22 mouse cellular contexts compared by ENCODE assay signal in the genomic region with DNA sequence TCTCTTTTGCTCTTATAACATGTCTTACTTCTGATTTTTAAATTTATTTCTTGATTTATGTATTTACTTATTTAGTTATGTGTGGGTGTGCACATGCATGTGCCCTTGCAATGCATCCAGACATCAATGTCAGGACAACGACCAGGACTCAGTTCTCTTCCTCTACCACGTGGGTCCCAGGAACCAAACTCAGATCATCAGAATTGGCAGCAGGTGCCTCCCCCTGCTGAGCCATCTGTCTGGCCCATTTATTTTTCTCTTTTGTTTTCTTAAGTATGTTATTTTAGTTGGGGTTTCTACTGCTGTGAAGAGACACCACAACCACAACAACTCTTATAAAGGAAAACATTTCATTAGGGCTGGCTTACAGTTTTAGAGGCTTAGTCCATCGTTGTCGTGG. TPM values are rescaled to one million over a fixed set of nuclear protein-coding genes. Genes with fewer than 3 reads are reported as not detected.
A peak's percentile ranks its signal among the peaks of the same experiment; 100 is the strongest.
DNase-seq lines count a peak whose midpoint lies in the region; ATAC-seq lines count a peak whose summit lies in the region.
"Had no signal": no experiment of that assay in that cellular context is flagged by ENCODE, and none has a peak within 500 bp of the region (broad histone marks: within the 10 kb centered on the region; RNA-seq: fewer than 3 reads in every experiment).

No protein-coding gene starts in this region.

- WGBS in heart, embryonic 12.5 days: 71% methylated on average over 4 of the region's 4 CpGs

- no peak overlapping the region for H3K4me2 ChIP-seq in heart, embryonic 12.5 days
- H3K4me2 ChIP-seq: embryonic facial prominence, embryonic 13.5 days; forebrain, embryonic 12.5 days; heart, embryonic 15.5 days; hindbrain, embryonic 13.5 days had no signal

- 0 out of 2 replicates have a peak, but pooled peaks cover 5% of the 10 kb centered on the region for H3K9me3 ChIP-seq in heart, embryonic 12.5 days (replicated peaks)
- H3K9me3 ChIP-seq: embryonic facial prominence, embryonic 13.5 days; forebrain, embryonic 12.5 days; G1E; heart, embryonic 10.5 days; heart, embryonic 15.5 days; hindbrain, embryonic 13.5 days had no signal

- H3K4me3 ChIP-seq in heart, embryonic 12.5 days: no peak overlapping the region
- H3K4me3 ChIP-seq: embryonic facial prominence, embryonic 13.5 days; forebrain, embryonic 12.5 days; heart, embryonic 10.5 days; heart, embryonic 15.5 days; hindbrain, embryonic 13.5 days had no signal

- no peaks in the 10 kb centered on the region for H3K4me1 ChIP-seq in heart, embryonic 12.5 days (replicated peaks)
- H3K4me1 ChIP-seq: embryonic facial prominence, embryonic 13.5 days; forebrain, embryonic 12.5 days; heart, embryonic 10.5 days; heart, embryonic 15.5 days; hindbrain, embryonic 13.5 days had no signal

- no peak for ATAC-seq in heart, embryonic 12.5 days (ENCODE audit: insufficient number of reproducible peaks, low FRiP score)
- ATAC-seq: CD4-positive, CD25-positive, alpha-beta regulatory T cell, adult 4 months; forebrain, postnatal 0 days; hindbrain, postnatal 0 days had no signal

- no peaks in the 10 kb centered on the region for H3K27me3 ChIP-seq in heart, embryonic 12.5 days (replicated peaks)
- H3K27me3 ChIP-seq: embryonic facial prominence, embryonic 13.5 days; forebrain, embryonic 12.5 days; heart, embryonic 15.5 days; hindbrain, embryonic 13.5 days had no signal

- H3K36me3 ChIP-seq in heart, embryonic 12.5 days: no peaks in the 10 kb centered on the region
- H3K36me3 ChIP-seq: embryonic facial prominence, embryonic 13.5 days; forebrain, embryonic 12.5 days; G1E; heart, embryonic 10.5 days; heart, embryonic 15.5 days; hindbrain, embryonic 13.5 days had no signal

- H3K9ac ChIP-seq in heart, embryonic 12.5 days: no peak overlapping the region
- H3K9ac ChIP-seq: embryonic facial prominence, embryonic 13.5 days; forebrain, embryonic 12.5 days; forebrain, postnatal 0 days; heart, embryonic 15.5 days; hindbrain, embryonic 13.5 days had no signal

- H3K27ac ChIP-seq in heart, embryonic 12.5 days (ENCODE audit: poor library complexity, severe bottlenecking): no peak overlapping the region
- H3K27ac ChIP-seq: embryonic facial prominence, embryonic 13.5 days; forebrain, embryonic 12.5 days; heart, embryonic 10.5 days; heart, embryonic 15.5 days; hindbrain, embryonic 13.5 days; hindbrain, postnatal 0 days had no signal

- peak; percentile 53 for DNase-seq in cerebellum, adult 11 months
- DNase-seq in cerebellum, postnatal 4 days (ENCODE audit: low spot score in 2 of 2): no peak
- DNase-seq in brain, adult 2 months (ENCODE audit: low read depth, low spot score): peak; percentile 33
- peak; percentile 73 for DNase-seq in cerebellum, adult 9-10 months
- peak; percentile 62 to 72 for DNase-seq in cerebellum, postnatal 25 days
- DNase-seq in kidney, adult 11 months: no peak
- DNase-seq: adrenal gland, postnatal 10 days; B cell, adult 2 months; forebrain, postnatal 0 days; gastrocnemius, postnatal 36 days; heart, adult 11 months; heart, postnatal 14 days; kidney, adult 18-20 months had no signal

RNA-seq across cellular contexts. Expression of a gene that starts 15.0 kb away (rescaled TPM):
- 3.9 and 6.1 TPM in 2 replicates for polyA plus RNA-seq in heart, embryonic 12.5 days (2016; fragmentation: Nextera tagmentation; extraction: Ambion mirVana)
- polyA plus RNA-seq: G1E had no signal

Comparison
In these comparisons a context has a peak if more than half of its experiments do, and no peak if none do; other contexts are left out.
1. DNase-seq: peak in cerebellum, adult 11 months (single experiment), brain, adult 2 months (single experiment), cerebellum, adult 9-10 months (single experiment) and cerebellum, postnatal 25 days (2 of 2); none in cerebellum, postnatal 4 days (0 of 2) and kidney, adult 11 months (single experiment).